Mouse (Mus musculus): ENCODE results near the gene Olfr1489.
"Not testable (repeated sequence)": the region's sequence is repeated elsewhere in the genome, so short reads cannot be mapped to it uniquely, and the experiment has no call there.

Gene Olfr1489

GRCm38 (mm10) chr19:13631321-13631720 lies at the start of gene Olfr1489:
Gene Olfr1489 (plus strand): TSS chr19:13631621.
- DNase-seq (ENCODE audit: low read depth) = no peak

- DNase-seq (ENCODE audit: low read depth) = no peak
These were observed 48.2 kb upstream of the Olfr1489 start, which contains the start of gene Olfr1484 for GRCm38 (mm10) chr19:13583211-13583610. Gene Olfr1484 (plus strand): TSS chr19:13583511.

GRCm38 (mm10) chr19:13617075-13617474 lies 14.3 kb upstream of the Olfr1489 start, which contains the start of gene Olfr1487:
Gene Olfr1487 (plus strand): TSS chr19:13617375.
- DNase-seq (ENCODE audit: low read depth) = not testable (repeated sequence)

- DNase-seq (ENCODE audit: low read depth) = no peak
These were observed 19.4 kb downstream of the Olfr1489 start, which contains the start of gene Olfr1490 for GRCm38 (mm10) chr19:13650791-13651190. Gene Olfr1490 (plus strand): TSS chr19:13651091.
